Mouse (Mus musculus) heart, adult 2 months (tissue): ENCODE measurements around the gene C1ql1.

Source experiments
- CTCF ChIP-seq: fragments of 200-600 bp; IDR thresholded peaks from 2 replicates; pipeline ENCODE4 v1.8.1; 2022; ENCODE audit warnings: antibody characterized with exemption, mild to moderate bottlenecking, moderate library complexity
- EP300 ChIP-seq: fragments of 200-500 bp; IDR thresholded peaks from 2 replicates; pipeline ENCODE4 v1.6.1; 2011; ENCODE audit warnings: low read depth, low read length, control low read depth; ENCODE audit not compliant: insufficient read depth
- POLR2A ChIP-seq: fragments of 200-500 bp; IDR thresholded peaks from 2 replicates; pipeline ENCODE4 v1.6.1; 2011; ENCODE audit warnings: mild to moderate bottlenecking, low read depth, low read length, control low read depth; ENCODE audit not compliant: insufficient read depth

DNA sequence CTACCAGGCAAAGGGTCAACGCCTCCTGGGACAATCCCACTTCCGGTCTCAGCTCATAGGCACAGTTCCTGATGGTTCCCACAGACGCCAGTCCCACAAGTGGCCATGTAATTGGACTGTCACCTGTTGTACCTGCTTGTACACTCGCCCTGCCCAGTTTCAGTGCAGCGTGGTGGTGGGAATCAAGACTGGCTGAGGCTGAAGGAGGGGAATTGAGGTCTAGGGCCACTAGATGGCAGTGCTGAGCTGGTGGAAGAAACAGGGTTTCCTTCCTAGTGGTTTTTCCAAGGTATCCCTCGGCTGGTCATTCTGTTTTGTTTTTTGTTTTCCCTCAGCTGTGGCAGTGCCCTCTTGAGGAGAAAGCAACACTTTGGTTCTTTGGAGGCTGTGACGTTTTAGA, 45.7 kb downstream of the C1ql1 start, which contains the start of gene Gfap:
- TF ChIP-seq CTCF (peak; percentile 89), EP300 (peak; percentile 76), POLR2A (no peak)
